Mouse (Mus musculus) adrenal gland, adult 18-20 months (tissue): ENCODE data around the gene Usp18. TPM values are rescaled to one million over a fixed set of nuclear protein-coding genes. Genes with fewer than 3 reads are reported as not detected.

Experiments
- DNase-seq, 2 experiments: peaks; one replicate each; pipeline ENCODE4 v3.0.0; 2021 to 2022; ENCODE audit warnings: low spot score in 2 of 2
- total RNA-seq, 2 experiments: library from RNA; stranded (reverse); gene quantifications; 1 replicate in 1 of 2; 2 replicates in 1 of 2; pipeline ENCODE4 v1.2.3; 2021

Gene Usp18
- total RNA-seq, 2 experiments from 2014 or later: 1.9 to 2.3 TPM

DNA sequence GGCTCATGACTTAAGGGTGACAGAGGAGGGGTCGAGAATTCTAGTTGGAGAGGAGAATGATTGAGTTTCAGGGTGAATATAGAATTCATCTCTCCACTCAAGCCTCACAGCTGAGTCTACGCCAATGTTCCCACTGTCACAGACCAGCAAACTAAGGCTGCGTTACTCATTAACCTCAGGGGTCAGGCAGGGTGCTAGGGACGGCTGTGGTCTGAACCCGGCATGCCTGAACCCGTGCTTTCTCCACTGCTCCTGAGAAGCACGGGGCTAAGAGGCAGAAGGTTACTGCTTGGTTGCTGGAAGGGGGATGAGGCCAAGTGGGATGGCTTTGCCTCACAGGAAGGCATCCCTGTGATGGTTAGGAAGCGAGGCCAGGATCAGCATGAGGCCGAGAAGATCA lies 54.8 kb downstream of the Usp18 start:
- no peak for DNase-seq

DNA sequence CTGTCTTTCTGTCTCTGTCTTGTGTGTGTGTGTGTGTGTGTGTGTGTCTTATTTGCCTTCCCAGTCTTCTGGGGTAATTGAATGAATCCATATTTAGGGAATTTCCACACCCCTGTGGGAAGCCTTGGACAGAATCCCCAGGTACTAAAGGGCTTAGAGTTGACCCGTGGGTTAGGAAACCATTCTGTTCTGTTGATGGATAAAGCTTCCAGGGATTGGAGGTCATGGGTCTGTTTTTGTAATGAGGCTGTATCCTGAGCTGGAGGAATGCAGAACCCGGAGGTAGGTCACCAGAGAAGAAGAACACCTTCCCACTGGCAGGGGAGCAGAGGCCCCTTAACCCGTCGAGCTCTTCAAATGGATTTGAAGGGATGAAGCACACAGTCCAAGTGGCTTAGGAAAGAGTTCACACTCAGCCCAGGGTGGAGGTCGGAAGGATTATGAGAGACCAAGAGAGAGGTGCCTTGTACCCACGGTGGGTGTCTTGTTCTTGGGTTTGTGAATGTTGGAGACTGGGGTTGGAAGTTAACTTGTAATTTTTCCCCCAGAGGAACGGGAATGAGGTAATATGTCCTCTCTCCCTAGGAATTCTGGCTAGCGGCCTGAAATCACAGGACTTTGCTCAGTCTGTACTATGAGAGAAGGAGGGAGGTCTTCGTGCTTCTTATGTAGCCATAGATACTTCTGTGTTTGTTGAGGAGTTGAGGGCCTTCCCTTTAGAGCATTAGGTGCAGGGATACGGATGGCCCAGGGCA lies 57.9 kb downstream of the Usp18 start:
- DNase-seq: no peak

GRCm38 (mm10) chr6:121304630-121305029 lies 58.9 kb downstream of the Usp18 start:
- DNase-seq: no peak

GRCm38 (mm10) chr6:121305571-121305970 lies 59.9 kb downstream of the Usp18 start:
- DNase-seq: no peak

DNA sequence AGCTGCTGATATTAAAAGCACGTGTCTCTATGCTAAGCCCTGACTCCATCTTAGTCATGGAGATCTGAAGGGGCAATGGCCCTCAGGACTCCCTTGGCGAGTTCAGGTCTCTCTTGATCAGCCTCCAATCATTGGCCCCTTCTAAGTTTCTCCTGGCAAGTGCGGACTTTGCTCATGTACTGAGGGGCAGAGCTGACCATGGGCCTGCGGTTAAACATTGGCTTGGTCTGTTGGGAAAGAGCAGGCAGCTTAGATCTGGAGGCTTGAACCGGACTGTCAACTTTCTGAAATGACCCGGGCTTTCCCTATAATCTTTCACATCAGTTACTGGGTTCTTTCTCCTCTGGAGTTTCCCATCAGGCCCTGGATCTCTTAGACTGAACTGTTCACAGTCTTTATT lies 65.3 kb downstream of the Usp18 start:
- DNase-seq: no peak

DNA sequence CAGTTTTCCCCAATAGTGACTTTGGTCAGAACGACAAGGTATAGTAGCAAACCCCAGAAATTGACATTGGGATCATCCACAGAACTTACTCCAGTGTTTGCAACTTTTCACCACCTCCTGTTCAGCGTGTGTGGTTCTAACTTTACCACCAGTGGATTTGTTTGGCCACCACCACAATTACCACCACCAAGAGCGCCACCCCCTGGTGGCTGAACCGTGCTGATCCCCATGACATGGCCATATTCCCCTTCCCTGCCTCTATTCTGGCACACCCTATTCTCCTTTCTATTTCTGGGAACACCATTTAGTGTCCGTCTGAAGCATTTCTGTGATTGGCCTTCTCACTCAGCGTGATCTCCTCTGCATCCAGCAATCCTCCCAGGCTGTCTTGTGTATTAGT lies 73.4 kb downstream of the Usp18 start:
- DNase-seq: no peak

Other genes with a start within 250 kb of the Usp18 start
- gene Mical3, start 114.9 kb upstream of the Usp18 start, total RNA-seq: 10 to 100 TPM; 35.7 to 46.0 TPM
- 10 to 100 TPM; 11.1 to 11.6 TPM for gene Pex26, start 62.2 kb upstream of the Usp18 start, total RNA-seq
- 10 to 100 TPM in 1 of 2 experiments, 1 to 10 TPM in 1; 9.7 to 22.9 TPM for gene Tuba8, start 35.2 kb upstream of the Usp18 start, total RNA-seq
- gene Slc6a13, start 54.3 kb downstream of the Usp18 start, total RNA-seq: 1 to 10 TPM in 1 of 2 experiments, under 1 TPM in 1; 0.83 to 6.6 TPM
- gene Slc6a12, start 97.2 kb downstream of the Usp18 start, total RNA-seq: under 1 TPM; 0.13 to 0.58 TPM
- 1 to 10 TPM; 4.3 to 5.1 TPM for gene Iqsec3, start 227.8 kb downstream of the Usp18 start, total RNA-seq